Mouse (Mus musculus): Measurements from ENCODE around the gene Zfpm1. TPM values are rescaled to one million over a fixed set of nuclear protein-coding genes. Genes with fewer than 3 reads are reported as not detected.

Zfpm1 gene
- polyA plus RNA-seq (2015; fragmentation: Nextera tagmentation; extraction: Ambion mirVana): 2.3 and 2.8 TPM in 2 replicates

- Histone ChIP-seq H3K9me3 (ENCODE audit: control insufficient read depth, low read length) (no peaks in the 10 kb centered on the region), H3K36me3 (ENCODE audit: control insufficient read depth, insufficient read depth, low read length) (no peaks in the 10 kb centered on the region), H3K27me3 (ENCODE audit: control insufficient read depth, insufficient read depth, low read length) (no peaks in the 10 kb centered on the region), H3K27ac (replicated peaks) (peak within 1 kb of the TSS; percentile 84), H3K4me2 (replicated peaks; ENCODE audit: low read depth) (peak within 1 kb of the TSS; percentile 93), H3K9ac (ENCODE audit: low read length) (peak within 1 kb of the TSS; percentile 77), H3K4me3 (ENCODE audit: low read depth, low read length) (peak within 1 kb of the TSS; percentile 64), H3K4me1 (replicated peaks; ENCODE audit: control insufficient read depth, insufficient read depth) (peaks cover 12% of the 10 kb centered on the region)
- DNase-seq (ENCODE audit: low spot score): no peak
- TF ChIP-seq EP300 (optimal IDR thresholded peaks at IDR 0.05) (no peak), CTCF (IDR thresholded peaks at IDR 0.05; ENCODE audit: low read depth) (no peak)
- WGBS: 0% methylated on average over 28 of the region's 60 CpGs
- no peak for ATAC-seq (ENCODE audit: low FRiP score, low TSS enrichment)
Observed at GRCm38 (mm10) chr8:122282035-122282358, at the start of gene Zfpm1. Zfpm1 (plus strand) TSS chr8:122282141.

GRCm38 (mm10) chr8:122234055-122234454 is 47.9 kb upstream of the Zfpm1 start:
- no peaks in the 10 kb centered on the region for H3K36me3 ChIP-seq (ENCODE audit: control insufficient read depth, insufficient read depth, low read length)
- H3K27me3 ChIP-seq (ENCODE audit: control insufficient read depth, insufficient read depth, low read length): 0 out of 2 replicates have a peak, but pooled peaks cover 2% of the 10 kb centered on the region
- peak; percentile 54 for ATAC-seq (ENCODE audit: low FRiP score, low TSS enrichment)
- H3K4me1 ChIP-seq (replicated peaks; ENCODE audit: control insufficient read depth, insufficient read depth): peaks cover 7% of the 10 kb centered on the region; the same call in 1 of the 2 replicates
- no peak overlapping the region for H3K4me2 ChIP-seq (replicated peaks; ENCODE audit: low read depth)
- H3K9me3 ChIP-seq (ENCODE audit: control insufficient read depth, low read length): no peaks in the 10 kb centered on the region
- H3K9ac ChIP-seq (ENCODE audit: low read length): no peak overlapping the region
- TF ChIP-seq CTCF (IDR thresholded peaks at IDR 0.05; ENCODE audit: low read depth): peak; percentile 59
- no peak for TF ChIP-seq EP300 (optimal IDR thresholded peaks at IDR 0.05)
- 29% methylated on average over 11 of the region's 11 CpGs for WGBS
- H3K4me3 ChIP-seq (ENCODE audit: low read depth, low read length): no peak overlapping the region
- no peak overlapping the region for H3K27ac ChIP-seq (replicated peaks)
- DNase-seq (ENCODE audit: low spot score): peak; percentile 72

- Histone ChIP-seq H3K9me3 (ENCODE audit: control insufficient read depth, low read length) (no peaks in the 10 kb centered on the region), H3K27ac (replicated peaks) (no peak overlapping the region), H3K4me2 (replicated peaks; ENCODE audit: low read depth) (no peak overlapping the region), H3K27me3 (ENCODE audit: control insufficient read depth, insufficient read depth, low read length) (0 out of 2 replicates have a peak, but pooled peaks cover under 1% of the 10 kb centered on the region), H3K4me3 (ENCODE audit: low read depth, low read length) (no peak overlapping the region), H3K36me3 (ENCODE audit: control insufficient read depth, insufficient read depth, low read length) (no peaks in the 10 kb centered on the region), H3K9ac (ENCODE audit: low read length) (no peak overlapping the region), H3K4me1 (replicated peaks; ENCODE audit: control insufficient read depth, insufficient read depth) (peaks cover 5% of the 10 kb centered on the region; the same call in 1 of the 2 replicates)
- WGBS: 87% methylated on average over 3 of the region's 3 CpGs
- no peak for DNase-seq (ENCODE audit: low spot score)
- no peak for TF ChIP-seq CTCF (IDR thresholded peaks at IDR 0.05; ENCODE audit: low read depth)
- no peak for TF ChIP-seq EP300 (optimal IDR thresholded peaks at IDR 0.05)
- no peak for ATAC-seq (ENCODE audit: low FRiP score, low TSS enrichment)
Observed at GRCm38 (mm10) chr8:122236521-122236920, 45.4 kb upstream of the Zfpm1 start.

GRCm38 (mm10) chr8:122238225-122238624 is 43.7 kb upstream of the Zfpm1 start:
- Histone ChIP-seq H3K36me3 (ENCODE audit: control insufficient read depth, insufficient read depth, low read length) (no peaks in the 10 kb centered on the region), H3K4me3 (ENCODE audit: low read depth, low read length) (no peak overlapping the region), H3K9ac (ENCODE audit: low read length) (no peak overlapping the region), H3K9me3 (ENCODE audit: control insufficient read depth, low read length) (no peaks in the 10 kb centered on the region), H3K27me3 (ENCODE audit: control insufficient read depth, insufficient read depth, low read length) (no peaks in the 10 kb centered on the region), H3K4me2 (replicated peaks; ENCODE audit: low read depth) (no peak overlapping the region), H3K27ac (replicated peaks) (no peak overlapping the region), H3K4me1 (replicated peaks; ENCODE audit: control insufficient read depth, insufficient read depth) (peaks cover 5% of the 10 kb centered on the region; the same call in 1 of the 2 replicates)
- WGBS: 58% methylated on average over 11 of the region's 11 CpGs
- TF ChIP-seq CTCF (IDR thresholded peaks at IDR 0.05; ENCODE audit: low read depth) (no peak), EP300 (optimal IDR thresholded peaks at IDR 0.05) (no peak)
- no peak for ATAC-seq (ENCODE audit: low FRiP score, low TSS enrichment)
- no peak for DNase-seq (ENCODE audit: low spot score)

- H3K9ac ChIP-seq (ENCODE audit: low read length): no peak overlapping the region
Observed at GRCm38 (mm10) chr8:122238731-122239130, 43.2 kb upstream of the Zfpm1 start.

GRCm38 (mm10) chr8:122240241-122241026 is 41.5 kb upstream of the Zfpm1 start:
- DNase-seq (ENCODE audit: low spot score) (no peak), ATAC-seq (ENCODE audit: low FRiP score, low TSS enrichment) (no peak)
- H3K27me3 ChIP-seq (ENCODE audit: control insufficient read depth, insufficient read depth, low read length): no peaks in the 10 kb centered on the region
- TF ChIP-seq CTCF (IDR thresholded peaks at IDR 0.05; ENCODE audit: low read depth) (no peak), EP300 (optimal IDR thresholded peaks at IDR 0.05) (no peak)
- H3K4me2 ChIP-seq (replicated peaks; ENCODE audit: low read depth): no peak overlapping the region
- peaks cover 5% of the 10 kb centered on the region; the same call in 1 of the 2 replicates for H3K4me1 ChIP-seq (replicated peaks; ENCODE audit: control insufficient read depth, insufficient read depth)
- no peaks in the 10 kb centered on the region for H3K36me3 ChIP-seq (ENCODE audit: control insufficient read depth, insufficient read depth, low read length)
- H3K9ac ChIP-seq (ENCODE audit: low read length): no peak overlapping the region
- 82% methylated on average over 16 of the region's 16 CpGs for WGBS
- H3K4me3 ChIP-seq (ENCODE audit: low read depth, low read length): no peak overlapping the region
- no peak overlapping the region for H3K27ac ChIP-seq (replicated peaks)
- no peaks in the 10 kb centered on the region for H3K9me3 ChIP-seq (ENCODE audit: control insufficient read depth, low read length)

More at GRCm38 (mm10) chr8:122238731-122239130, 43.2 kb upstream of the Zfpm1 start:
- Histone ChIP-seq H3K4me3 (ENCODE audit: low read depth, low read length) (no peak overlapping the region), H3K4me1 (replicated peaks; ENCODE audit: control insufficient read depth, insufficient read depth) (peaks cover 5% of the 10 kb centered on the region; the same call in 1 of the 2 replicates), H3K27me3 (ENCODE audit: control insufficient read depth, insufficient read depth, low read length) (no peaks in the 10 kb centered on the region), H3K9me3 (ENCODE audit: control insufficient read depth, low read length) (no peaks in the 10 kb centered on the region), H3K36me3 (ENCODE audit: control insufficient read depth, insufficient read depth, low read length) (no peaks in the 10 kb centered on the region), H3K27ac (replicated peaks) (no peak overlapping the region), H3K4me2 (replicated peaks; ENCODE audit: low read depth) (no peak overlapping the region)
- TF ChIP-seq EP300 (optimal IDR thresholded peaks at IDR 0.05) (no peak), CTCF (IDR thresholded peaks at IDR 0.05; ENCODE audit: low read depth) (no peak)
- 25% methylated on average over 8 of the region's 8 CpGs for WGBS
- DNase-seq (ENCODE audit: low spot score) (peak; percentile 57), ATAC-seq (ENCODE audit: low FRiP score, low TSS enrichment) (no peak)
